Comparison of ENCODE assay signal across 9 mouse cellular contexts in the genomic region with DNA sequence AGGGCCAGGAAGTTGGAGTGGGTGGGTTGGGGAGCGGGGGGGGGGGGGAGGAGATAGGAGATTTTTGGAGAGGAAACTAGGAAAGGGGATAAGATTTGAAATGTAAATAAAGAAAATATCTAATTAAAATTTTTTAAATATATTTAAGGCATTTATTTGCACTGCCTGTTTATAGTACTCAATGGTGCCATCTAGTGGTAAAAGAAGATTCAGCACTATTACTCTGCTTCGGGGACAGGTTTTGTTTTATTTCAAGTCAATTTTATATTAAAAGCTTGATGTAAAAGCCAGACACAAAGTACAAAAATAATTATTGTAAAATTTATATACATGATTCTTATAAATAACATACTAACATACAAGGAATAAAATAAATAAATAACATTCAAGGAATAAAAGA.
DNase-seq lines count a peak whose midpoint lies in the region; ATAC-seq and TF ChIP-seq lines count a peak whose summit lies in the region.
"Had no signal": no experiment of that assay in that cellular context is flagged by ENCODE, and none has a peak within 500 bp of the region (broad histone marks: within the 10 kb centered on the region; RNA-seq: fewer than 3 reads in every experiment).

No protein-coding gene starts in this region.

- no peak overlapping the region for H3K4me2 ChIP-seq in kidney, postnatal 0 days (ENCODE audit: low read length)
- H3K4me2 ChIP-seq: heart, embryonic 12.5 days had no signal

- no peak overlapping the region for H3K27ac ChIP-seq in kidney, postnatal 0 days

- H3K4me3 ChIP-seq in kidney, postnatal 0 days (replicated peaks; ENCODE audit: low read depth, low read length), result no peak overlapping the region
- H3K4me3 ChIP-seq: heart, embryonic 12.5 days had no signal

- peak; percentile 74 for DNase-seq in kidney, postnatal 0 days (ENCODE audit: low spot score)
- DNase-seq in kidney, postnatal 25 days, result no peak
- DNase-seq in 3T3-L1 (ENCODE audit: low read depth, low spot score) (peak; percentile 67), A20 (ENCODE audit: low read depth, low spot score) (peak; percentile 71)
- peak; percentile 67 for DNase-seq in embryo, embryonic 10.5 days (ENCODE audit: low spot score)
- no peak for DNase-seq in adrenal gland, adult 18-20 months (ENCODE audit: low spot score in 2 of 2)
- DNase-seq: cerebellum, postnatal 25 days had no signal

- TF ChIP-seq CTCF in kidney, postnatal 0 days (IDR thresholded peaks at IDR 0.05; ENCODE audit: low read depth), result peak; percentile 69

- H3K9ac ChIP-seq in kidney, postnatal 0 days (ENCODE audit: low read depth, low read length), result no peak overlapping the region
- H3K9ac ChIP-seq: heart, embryonic 12.5 days had no signal

- 0 out of 2 replicates have a peak, but pooled peaks cover 5% of the 10 kb centered on the region for H3K36me3 ChIP-seq in kidney, postnatal 0 days (ENCODE audit: insufficient read depth, low read length)

- WGBS in kidney, postnatal 0 days, result 27% methylated on average over 2 of the region's 2 CpGs

- ATAC-seq in kidney, postnatal 0 days (replicated peaks; ENCODE audit: low FRiP score, low read depth), result no peak
- ATAC-seq in granulocyte monocyte progenitor cell, adult 5-6 weeks (replicated peaks; ENCODE audit: poor library complexity, severe bottlenecking), result no peak

- no peaks in the 10 kb centered on the region for H3K9me3 ChIP-seq in kidney, postnatal 0 days (replicated peaks; ENCODE audit: low read length)
- H3K9me3 ChIP-seq: heart, embryonic 12.5 days had no signal

- no peaks in the 10 kb centered on the region for H3K4me1 ChIP-seq in kidney, postnatal 0 days (replicated peaks; ENCODE audit: insufficient read depth, low read length)

- H3K27me3 ChIP-seq in kidney, postnatal 0 days (ENCODE audit: insufficient read depth, low read length), result no peaks in the 10 kb centered on the region
- H3K27me3 ChIP-seq: heart, embryonic 12.5 days had no signal

Comparison
In these comparisons a context has a peak if more than half of its experiments do, and no peak if none do; other contexts are left out.
1. DNase-seq: peak in kidney, postnatal 0 days (single experiment), 3T3-L1 (single experiment), A20 (single experiment) and embryo, embryonic 10.5 days (single experiment); none in kidney, postnatal 25 days (0 of 2) and adrenal gland, adult 18-20 months (0 of 2).